Mouse (Mus musculus) limb, embryonic 12.5 days (tissue): ENCODE measurements at regions not wholly inside any gene's neighbourhood (a gene's known extent, or its start where the extent isn't known, plus 50 kb on each side); places are given as distances from the start of the nearest gene placed in this dataset.

Source experiments
- ATAC-seq: fragments of 200-750 bp; cut with Nextera tagmentation; 2 replicates; pipeline ENCODE4 v1.8.0; 2017; ENCODE audit warnings: low read depth, moderate TSS enrichment; ENCODE audit not compliant: insufficient number of reproducible peaks, insufficient read depth, low FRiP score, low TSS enrichment
- H3K27ac ChIP-seq: fragments of 300-500 bp; sonication (generic); 2 replicates; pipeline ENCODE4 v1.5.1; 2016; ENCODE audit warnings: mild to moderate bottlenecking, moderate library complexity
- H3K27me3 ChIP-seq: fragments of 300-500 bp; sonication (generic); 2 replicates; pipeline ENCODE4 v1.6.1; 2016; ENCODE audit warnings: mild to moderate bottlenecking, moderate library complexity
- H3K36me3 ChIP-seq: fragments of 300-500 bp; sonication (generic); 2 replicates; pipeline ENCODE4 v1.6.1; 2016; ENCODE audit warnings: mild to moderate bottlenecking, moderate library complexity
- H3K4me1 ChIP-seq: fragments of 300-500 bp; sonication (generic); replicated peaks from 2 replicates; pipeline ENCODE4 v1.6.1; 2016
- H3K4me2 ChIP-seq: fragments of 300-500 bp; sonication (generic); 2 replicates; pipeline ENCODE4 v1.6.1; 2016; ENCODE audit warnings: mild to moderate bottlenecking, moderate library complexity
- H3K4me3 ChIP-seq: fragments of 300-500 bp; sonication (generic); replicated peaks from 2 replicates; pipeline ENCODE4 v1.5.1; 2016; ENCODE audit warnings: mild to moderate bottlenecking
- H3K9ac ChIP-seq: fragments of 300-500 bp; sonication (generic); replicated peaks from 2 replicates; pipeline ENCODE4 v1.6.1; 2016; ENCODE audit warnings: mild to moderate bottlenecking, moderate library complexity
- H3K9me3 ChIP-seq: fragments of 300-500 bp; sonication (generic); 2 replicates; pipeline ENCODE4 v1.6.1; 2016; ENCODE audit warnings: mild to moderate bottlenecking, moderate library complexity
- WGBS: fragments of 180-500 bp; shearing (Covaris S2); methylation state at CpG from one replicate; pipeline ENCODE4 v1.1.7; 2016; 5-methylcytosine and 5-hydroxymethylcytosine counted together

- Histone ChIP-seq H3K4me3 (no peak overlapping the region), H3K4me1 (peaks cover 43% of the 10 kb centered on the region), H3K27me3 (no peaks in the 10 kb centered on the region), H3K27ac (no peak overlapping the region), H3K9ac (no peak overlapping the region), H3K9me3 (no peaks in the 10 kb centered on the region), H3K36me3 (no peaks in the 10 kb centered on the region), H3K4me2 (no peak overlapping the region)
- no peak for ATAC-seq
- WGBS, result 53% methylated on average over 11 of the region's 11 CpGs
These were observed 237.3 kb downstream of the Rplp1 start for GRCm38 (mm10) chr9:61677037-61677436.

GRCm38 (mm10) chr9:61675366-61675765, 239.0 kb downstream of the Rplp1 start:
- no peak overlapping the region for H3K4me2 ChIP-seq

DNA sequence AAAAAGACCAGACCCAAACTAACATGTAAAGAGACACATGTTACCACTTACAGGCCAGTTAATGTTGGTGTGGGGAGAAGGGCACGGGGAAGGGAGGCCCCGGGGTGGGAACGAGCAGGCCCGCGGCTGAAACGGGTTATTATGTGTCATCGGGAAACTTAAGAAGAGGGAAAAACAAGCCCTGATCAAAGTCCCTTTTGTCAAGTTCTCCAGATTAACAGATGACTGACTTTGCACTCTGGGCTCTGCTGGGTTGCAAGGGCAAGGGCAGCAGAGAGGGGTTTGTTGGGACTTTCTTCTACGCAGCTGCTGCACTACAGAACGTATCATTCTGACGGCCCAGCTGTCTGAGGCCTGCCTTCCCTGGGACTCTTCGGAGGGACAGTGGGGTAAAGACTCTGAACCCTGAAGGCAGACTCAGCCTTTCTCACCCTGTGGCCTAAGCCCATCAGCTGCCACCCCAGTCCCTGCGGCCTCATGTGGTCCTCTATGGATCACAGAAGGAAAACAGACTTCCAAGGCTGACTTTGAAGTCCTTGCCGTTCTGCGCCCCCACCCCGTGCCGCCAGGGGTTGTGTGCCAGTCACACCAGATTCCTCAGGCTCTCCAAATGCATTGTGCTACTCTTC, 240.7 kb downstream of the Rplp1 start:
- H3K4me1 ChIP-seq, result peaks cover 32% of the 10 kb centered on the region
- H3K4me2 ChIP-seq, result 0 out of 2 replicates have a peak overlapping the region, but pooled peaks have one; percentile 11

More at GRCm38 (mm10) chr9:61675366-61675765, 239.0 kb downstream of the Rplp1 start:
- Histone ChIP-seq H3K27ac (no peak overlapping the region), H3K36me3 (no peaks in the 10 kb centered on the region), H3K4me3 (no peak overlapping the region), H3K9ac (no peak overlapping the region), H3K4me1 (peaks cover 30% of the 10 kb centered on the region), H3K9me3 (peaks cover 4% of the 10 kb centered on the region; the same call in 1 of the 2 replicates), H3K27me3 (no peaks in the 10 kb centered on the region)
- no peak for ATAC-seq
- 84% methylated on average over 2 of the region's 2 CpGs for WGBS

DNA sequence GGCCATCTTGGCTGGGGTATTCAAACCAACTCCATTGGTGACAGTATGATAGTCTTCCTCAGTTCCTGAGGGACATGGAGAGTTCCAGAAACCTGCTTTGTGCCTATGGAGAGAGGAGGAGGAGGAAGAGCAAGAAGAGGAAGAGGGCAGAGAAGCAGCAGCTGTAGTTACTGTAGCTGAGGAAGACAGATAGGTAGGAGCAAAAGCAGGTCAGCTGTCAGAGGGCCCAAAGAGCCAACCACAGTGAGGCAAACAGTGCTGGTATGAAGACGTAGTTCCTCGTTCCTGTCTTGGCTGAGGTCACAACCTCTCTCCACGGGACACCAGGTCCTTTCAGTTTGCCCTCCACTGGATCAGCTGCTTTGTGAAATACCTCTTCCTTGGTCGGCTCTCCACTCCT, 243.4 kb downstream of the Rplp1 start:
- no peak overlapping the region for H3K27ac ChIP-seq
- WGBS, result 76% methylated on average over 4 of the region's 4 CpGs
- peaks cover 30% of the 10 kb centered on the region for H3K4me1 ChIP-seq
- H3K9me3 ChIP-seq, result peaks cover 4% of the 10 kb centered on the region; the same call in 1 of the 2 replicates
- no peak overlapping the region for H3K4me3 ChIP-seq
- H3K4me2 ChIP-seq, result no peak overlapping the region
- no peak overlapping the region for H3K9ac ChIP-seq
- H3K36me3 ChIP-seq, result no peaks in the 10 kb centered on the region
- ATAC-seq, result no peak
- H3K27me3 ChIP-seq, result no peaks in the 10 kb centered on the region

More for the DNA sequence above, 240.7 kb downstream of the Rplp1 start:
- H3K4me3 ChIP-seq, result no peak overlapping the region
- WGBS, result 11% methylated on average over 16 of the region's 16 CpGs
- peaks cover 4% of the 10 kb centered on the region; the same call in 1 of the 2 replicates for H3K9me3 ChIP-seq
- peak overlapping the region; percentile 89 for H3K27ac ChIP-seq
- H3K36me3 ChIP-seq, result no peaks in the 10 kb centered on the region
- peak; percentile 34; the same call in 1 of the 2 replicates for ATAC-seq
- H3K9ac ChIP-seq, result no peak overlapping the region
- no peaks in the 10 kb centered on the region for H3K27me3 ChIP-seq

GRCm38 (mm10) chr9:61669729-61670520, 244.4 kb downstream of the Rplp1 start:
- no peak overlapping the region for H3K27ac ChIP-seq
- H3K9me3 ChIP-seq, result peaks cover 4% of the 10 kb centered on the region; the same call in 1 of the 2 replicates
- H3K9ac ChIP-seq, result no peak overlapping the region
- 32% methylated on average over 10 of the region's 10 CpGs for WGBS
- H3K4me1 ChIP-seq, result peaks cover 26% of the 10 kb centered on the region
- ATAC-seq, result no peak
- no peaks in the 10 kb centered on the region for H3K36me3 ChIP-seq
- H3K27me3 ChIP-seq, result no peaks in the 10 kb centered on the region
- H3K4me3 ChIP-seq, result no peak overlapping the region
- no peak overlapping the region for H3K4me2 ChIP-seq

- H3K4me3 ChIP-seq, result no peak overlapping the region
These were observed 245.6 kb downstream of the Rplp1 start for GRCm38 (mm10) chr9:61668723-61669122.

GRCm38 (mm10) chr9:61668157-61668697, 246.1 kb downstream of the Rplp1 start:
- 92% methylated on average over 1 of the region's 1 CpGs for WGBS
- H3K9me3 ChIP-seq, result peaks cover 4% of the 10 kb centered on the region; the same call in 1 of the 2 replicates
- H3K9ac ChIP-seq, result no peak overlapping the region
- no peak overlapping the region for H3K4me2 ChIP-seq
- H3K36me3 ChIP-seq, result no peaks in the 10 kb centered on the region
- ATAC-seq, result no peak
- H3K27ac ChIP-seq, result no peak overlapping the region
- no peaks in the 10 kb centered on the region for H3K27me3 ChIP-seq
- no peak overlapping the region for H3K4me3 ChIP-seq
- peaks cover 15% of the 10 kb centered on the region for H3K4me1 ChIP-seq

More at GRCm38 (mm10) chr9:61668723-61669122, 245.6 kb downstream of the Rplp1 start:
- H3K27ac ChIP-seq, result no peak overlapping the region
- H3K36me3 ChIP-seq, result no peaks in the 10 kb centered on the region
- no peak for ATAC-seq
- H3K4me1 ChIP-seq, result peaks cover 20% of the 10 kb centered on the region
- peaks cover 4% of the 10 kb centered on the region; the same call in 1 of the 2 replicates for H3K9me3 ChIP-seq
- H3K9ac ChIP-seq, result no peak overlapping the region
- WGBS, result 75% methylated on average over 8 of the region's 8 CpGs
- no peaks in the 10 kb centered on the region for H3K27me3 ChIP-seq
- H3K4me2 ChIP-seq, result no peak overlapping the region

DNA sequence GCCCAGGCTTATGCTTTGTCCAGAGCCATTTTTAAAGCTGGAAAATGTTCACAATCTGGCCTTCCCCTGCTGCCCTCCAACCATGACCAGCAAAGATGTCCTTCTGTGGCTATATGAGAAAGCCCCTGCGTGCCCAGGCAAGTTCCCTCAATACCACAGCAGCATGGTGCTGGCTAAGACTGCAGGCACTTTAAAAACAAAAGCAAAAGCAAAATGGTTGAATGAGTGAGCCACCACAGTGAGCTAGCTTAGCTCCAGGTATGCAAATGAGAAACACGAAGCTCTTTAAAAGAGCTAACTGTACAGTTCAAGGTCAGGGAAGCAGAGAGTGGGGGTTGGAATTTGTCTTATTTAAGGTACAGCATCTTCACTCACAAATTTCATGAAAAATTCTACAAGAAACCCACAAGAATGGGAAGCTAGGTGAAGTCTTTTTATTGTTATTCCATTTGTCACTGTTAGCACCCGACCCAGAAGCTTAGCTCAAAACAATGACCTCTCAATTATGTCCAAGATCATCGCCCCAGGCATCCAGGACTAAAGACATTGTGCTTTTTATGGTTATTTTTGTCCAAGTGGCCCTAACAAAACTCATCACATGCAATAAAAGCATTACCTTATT, 246.8 kb downstream of the Rplp1 start:
- Histone ChIP-seq H3K27me3 (no peaks in the 10 kb centered on the region), H3K27ac (no peak overlapping the region), H3K4me3 (no peak overlapping the region), H3K4me1 (peaks cover 8% of the 10 kb centered on the region), H3K9ac (no peak overlapping the region), H3K9me3 (peaks cover 4% of the 10 kb centered on the region; the same call in 1 of the 2 replicates), H3K4me2 (no peak overlapping the region), H3K36me3 (no peaks in the 10 kb centered on the region)
- 74% methylated on average over 4 of the region's 4 CpGs for WGBS
- no peak for ATAC-seq

DNA sequence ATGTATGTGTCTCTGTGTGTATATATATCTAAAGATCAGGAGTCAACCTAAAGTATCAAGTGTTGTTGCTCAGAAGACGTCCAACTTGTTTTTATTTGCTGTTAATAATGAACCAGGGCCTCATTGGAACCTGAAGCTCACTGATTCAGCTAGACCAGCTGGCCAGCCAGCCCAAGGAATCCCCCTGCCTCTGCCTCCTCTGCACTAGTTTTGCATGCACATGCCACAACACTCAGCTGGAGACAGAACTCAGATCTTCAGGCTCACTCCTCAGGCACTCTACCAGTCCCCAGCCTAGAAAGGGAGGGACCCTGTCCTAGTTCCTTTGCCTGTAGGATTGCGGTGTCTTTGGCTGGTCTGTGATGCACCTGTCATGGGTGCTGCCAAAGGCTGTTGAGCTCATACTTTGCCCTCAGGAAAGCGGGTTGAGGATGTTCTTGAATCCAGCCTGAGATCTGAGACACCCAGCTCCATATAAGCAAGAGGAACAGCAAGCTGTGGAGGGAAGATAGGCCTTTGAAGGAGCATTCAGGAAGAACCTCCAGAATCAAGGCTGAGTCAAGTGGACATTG, 247.5 kb downstream of the Rplp1 start:
- peaks cover 4% of the 10 kb centered on the region; the same call in 1 of the 2 replicates for H3K9me3 ChIP-seq
- H3K27me3 ChIP-seq, result no peaks in the 10 kb centered on the region
- no peak overlapping the region for H3K4me3 ChIP-seq
- no peak overlapping the region for H3K27ac ChIP-seq
- ATAC-seq, result no peak
- H3K9ac ChIP-seq, result no peak overlapping the region
- 84% methylated on average over 3 of the region's 3 CpGs for WGBS
- H3K36me3 ChIP-seq, result no peaks in the 10 kb centered on the region
- peaks cover 8% of the 10 kb centered on the region; the same call in 1 of the 2 replicates for H3K4me1 ChIP-seq
- H3K4me2 ChIP-seq, result no peak overlapping the region

GRCm38 (mm10) chr9:61666118-61666517, 248.2 kb downstream of the Rplp1 start:
- Histone ChIP-seq H3K4me1 (peaks cover 8% of the 10 kb centered on the region; the same call in 1 of the 2 replicates), H3K36me3 (no peaks in the 10 kb centered on the region), H3K9me3 (no peaks in the 10 kb centered on the region), H3K4me3 (no peak overlapping the region), H3K9ac (no peak overlapping the region), H3K27ac (no peak overlapping the region), H3K4me2 (no peak overlapping the region), H3K27me3 (no peaks in the 10 kb centered on the region)
- no peak for ATAC-seq
- 87% methylated on average over 6 of the region's 6 CpGs for WGBS
